Mouse (Mus musculus): Measurements from ENCODE around the gene Siglec1.
"Not testable (repeated sequence)": the region's sequence is repeated elsewhere in the genome, so short reads cannot be mapped to it uniquely, and the experiment has no call there.

Gene Siglec1

GRCm38 (mm10) chr2:131052862-131053418 is 33.6 kb downstream of the Siglec1 start:
- DNase-seq (ENCODE audit: low spot score) = no peak

DNA sequence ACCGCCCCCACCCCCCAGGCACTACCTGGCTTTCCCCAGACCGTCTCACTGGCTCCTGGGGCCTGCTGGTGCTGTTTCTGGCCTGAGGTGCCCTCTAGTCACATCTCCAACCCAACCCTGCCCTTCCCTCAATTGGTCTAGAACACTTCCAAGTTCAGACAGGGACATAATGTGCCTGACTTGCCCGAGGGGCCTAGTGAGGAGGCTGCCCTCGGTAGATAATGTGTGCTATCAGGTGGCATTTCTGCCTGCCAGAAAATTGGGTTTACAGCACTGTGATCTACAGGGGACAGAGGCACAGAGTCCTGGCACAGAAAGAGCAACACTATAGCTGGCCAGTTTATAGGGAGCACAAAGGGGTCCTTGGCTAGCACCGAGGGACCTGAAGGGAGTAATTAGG is 34.5 kb downstream of the Siglec1 start:
- no peak for DNase-seq (ENCODE audit: low spot score)

DNA sequence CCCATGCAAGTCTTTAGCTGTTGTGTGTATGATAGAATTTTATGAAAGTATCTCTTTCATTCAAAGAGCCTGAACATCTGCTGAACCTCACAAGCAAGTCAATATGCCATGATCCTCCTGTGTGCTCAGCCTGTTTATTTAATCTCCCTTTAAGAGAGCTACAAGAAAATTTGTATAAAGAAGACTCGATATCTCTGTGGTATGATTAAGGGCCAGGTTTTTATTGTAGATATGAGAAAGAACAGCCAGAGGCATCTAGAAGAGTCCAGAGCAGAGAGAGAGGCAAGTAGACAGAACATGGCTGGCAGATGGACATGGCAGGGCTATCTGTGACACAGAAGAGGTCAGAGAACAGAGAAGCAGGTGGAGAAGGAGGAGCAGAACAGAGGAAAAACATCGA is 40.5 kb downstream of the Siglec1 start:
- DNase-seq (ENCODE audit: low spot score) = no peak

DNA sequence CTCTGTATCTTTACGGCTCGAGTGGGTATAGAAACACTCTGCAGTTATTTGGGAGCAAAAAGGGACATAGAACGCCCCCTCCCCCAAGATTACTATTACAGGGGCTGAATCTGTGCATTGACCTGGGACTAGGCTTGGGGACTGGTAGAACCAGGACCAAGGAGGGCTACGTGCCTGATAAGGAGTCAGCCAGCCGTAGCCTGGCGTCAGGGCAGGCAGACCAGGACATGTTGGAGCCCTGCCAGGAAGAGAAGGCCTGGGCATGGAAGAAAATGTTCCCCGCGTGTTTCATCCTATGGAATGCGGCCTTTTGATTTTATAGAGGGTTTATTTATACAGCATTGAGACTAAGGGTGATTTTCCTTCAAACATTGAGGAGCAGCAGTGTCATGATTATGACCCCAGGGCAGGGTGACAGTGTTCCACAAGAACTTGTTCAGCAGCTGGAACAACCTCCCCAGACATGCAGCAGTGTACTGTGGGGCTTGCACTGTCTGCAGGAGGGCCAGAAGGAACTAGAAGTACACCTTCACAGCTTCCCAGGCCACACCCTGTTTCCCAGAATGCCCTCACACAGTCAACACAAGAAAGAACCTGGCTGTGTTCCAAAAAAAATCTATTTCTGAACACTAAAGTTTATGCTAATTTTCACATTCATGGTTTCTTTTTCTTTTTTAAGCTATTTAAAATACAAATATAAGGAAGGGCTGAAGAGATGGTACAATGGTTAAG is 41.4 kb downstream of the Siglec1 start:
- DNase-seq (ENCODE audit: low spot score) = no peak

DNA sequence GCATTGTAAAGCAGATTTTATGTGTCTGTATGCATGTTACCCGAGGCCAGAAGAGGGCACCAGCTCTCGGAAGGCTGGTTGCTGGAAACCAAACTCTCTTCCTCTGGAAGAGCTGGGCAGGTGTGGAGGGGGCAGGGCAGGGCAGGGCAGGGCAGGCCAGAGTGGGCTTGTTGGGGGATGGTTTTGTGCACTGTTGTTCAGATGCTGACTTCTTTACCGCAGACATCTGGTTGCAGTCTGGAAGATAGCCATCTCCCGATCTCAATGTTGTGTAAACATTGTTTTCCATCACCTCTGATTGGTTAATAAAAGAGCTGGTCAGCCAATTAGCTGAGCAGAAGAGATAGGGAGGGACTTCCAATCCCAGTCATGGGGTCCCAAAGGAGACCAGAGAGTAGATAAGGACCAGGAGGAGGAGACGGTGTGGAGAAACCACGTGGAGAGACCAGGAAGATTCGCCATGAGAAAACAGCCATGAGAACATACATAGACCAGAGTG is 42.2 kb downstream of the Siglec1 start:
- DNase-seq (ENCODE audit: low spot score) = no peak

- DNase-seq (ENCODE audit: low spot score) = no peak
Observed at GRCm38 (mm10) chr2:131042988-131043387, 43.6 kb downstream of the Siglec1 start, which contains the start of gene Gfra4. TSS of gene Gfra4 (minus strand) at chr2:131043088.

GRCm38 (mm10) chr2:131040854-131041825 is 45.4 kb downstream of the Siglec1 start:
- no peak for DNase-seq (ENCODE audit: low spot score)

DNA sequence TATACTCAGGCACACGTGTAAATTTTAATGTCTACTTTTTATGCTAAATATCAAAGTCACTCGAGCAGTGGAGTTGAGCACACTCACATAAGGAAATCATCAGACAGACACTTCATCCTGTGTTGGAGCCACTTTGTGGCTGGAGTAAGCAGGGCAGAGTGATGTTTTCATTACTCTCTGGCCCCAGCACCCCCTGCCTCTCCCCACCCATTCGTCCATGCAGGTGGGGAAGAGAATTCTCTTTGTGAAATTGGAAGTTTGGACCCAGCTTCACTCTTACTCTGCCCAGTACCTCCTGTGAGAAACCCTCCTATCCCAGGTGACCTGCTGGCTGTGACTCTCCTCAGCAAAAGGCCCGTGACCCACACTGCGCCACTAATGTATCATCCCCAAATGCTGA is 47.9 kb downstream of the Siglec1 start:
- no peak for DNase-seq (ENCODE audit: low spot score)

GRCm38 (mm10) chr2:131038197-131038596 is 48.4 kb downstream of the Siglec1 start:
- no peak for DNase-seq (ENCODE audit: low spot score)

DNA sequence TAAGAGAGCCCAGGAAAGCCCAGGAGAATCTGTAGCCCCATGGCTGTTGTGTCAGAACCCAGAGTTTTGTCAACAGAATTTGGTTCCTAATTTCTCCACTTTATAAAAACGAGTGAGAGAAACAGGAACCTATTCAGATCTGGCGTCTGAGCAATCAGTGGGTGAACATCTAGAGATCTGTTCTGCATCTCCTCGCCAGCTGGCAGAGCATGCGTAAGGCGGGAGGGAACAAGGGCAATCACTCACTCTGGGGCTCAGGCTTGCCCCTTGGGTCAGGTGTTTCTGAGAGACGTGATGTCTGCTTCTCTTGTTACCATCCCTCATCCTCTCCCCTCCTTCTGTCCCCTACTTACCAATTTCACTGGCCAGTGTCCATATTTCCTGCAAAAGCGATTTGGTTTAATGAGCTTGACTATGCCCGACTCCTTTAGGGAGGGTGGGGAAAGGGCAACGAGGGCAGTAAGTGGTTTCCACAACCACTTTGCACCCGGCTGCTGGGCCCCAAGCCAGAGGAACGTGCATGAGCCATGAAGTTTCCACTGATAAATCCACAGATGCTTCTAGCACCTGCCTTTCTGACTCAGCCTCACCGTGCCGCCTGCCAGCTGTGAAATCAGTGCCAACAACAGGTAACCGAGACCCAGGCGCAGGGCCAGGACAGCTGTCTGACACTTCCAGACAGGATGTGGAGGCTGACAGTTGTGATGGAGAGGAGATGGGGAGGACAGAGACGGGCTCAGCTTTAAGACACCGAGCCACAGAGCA is 49.2 kb downstream of the Siglec1 start:
- DNase-seq (ENCODE audit: low spot score) = no peak

DNA sequence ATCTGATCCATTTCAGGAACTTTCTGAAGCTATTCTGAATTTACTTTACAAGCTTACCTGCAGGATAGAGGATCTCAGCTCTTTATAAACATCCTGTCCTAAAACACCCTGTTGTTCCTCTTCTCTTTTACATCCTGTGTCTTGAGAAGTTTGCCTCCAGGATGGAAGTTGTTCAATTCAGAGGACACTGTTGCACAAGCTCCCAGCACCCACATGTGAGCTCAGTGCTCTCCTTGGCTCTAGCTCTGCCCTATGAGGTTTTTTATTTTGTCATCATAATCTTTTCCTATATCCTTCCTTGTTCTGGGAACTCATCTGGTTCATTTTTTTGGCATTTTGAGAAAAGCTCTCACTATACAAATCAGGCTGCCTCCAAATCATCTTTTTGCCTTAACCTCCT is 49.8 kb downstream of the Siglec1 start:
- DNase-seq (ENCODE audit: low spot score) = no peak

- DNase-seq (ENCODE audit: low spot score) = no peak
Observed at GRCm38 (mm10) chr2:131036343-131036742, 50.2 kb downstream of the Siglec1 start.

- not testable (repeated sequence) for DNase-seq (ENCODE audit: low spot score)
Observed at GRCm38 (mm10) chr2:131031406-131031805, 55.2 kb downstream of the Siglec1 start.

DNA sequence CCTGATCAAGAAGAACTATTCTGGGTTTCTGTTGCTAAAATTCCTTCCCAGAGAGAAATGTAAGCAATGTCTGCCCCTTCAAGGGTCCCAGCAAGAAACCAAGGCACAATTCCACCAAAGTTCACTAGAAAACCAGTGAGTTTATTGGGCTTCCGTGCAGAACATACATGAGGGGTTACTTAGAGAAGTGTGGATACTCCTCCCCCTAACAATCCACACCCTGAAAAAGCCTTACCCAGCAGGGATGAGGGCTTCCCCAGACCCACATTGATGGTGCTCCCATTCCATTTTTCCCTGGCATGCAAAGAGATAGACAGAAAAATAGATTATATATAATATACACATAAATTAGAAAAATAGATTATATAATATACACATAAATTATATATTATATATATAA is 55.6 kb downstream of the Siglec1 start:
- DNase-seq (ENCODE audit: low spot score) = no peak

GRCm38 (mm10) chr2:131030561-131030960 is 56.0 kb downstream of the Siglec1 start:
- DNase-seq (ENCODE audit: low spot score) = no peak

DNA sequence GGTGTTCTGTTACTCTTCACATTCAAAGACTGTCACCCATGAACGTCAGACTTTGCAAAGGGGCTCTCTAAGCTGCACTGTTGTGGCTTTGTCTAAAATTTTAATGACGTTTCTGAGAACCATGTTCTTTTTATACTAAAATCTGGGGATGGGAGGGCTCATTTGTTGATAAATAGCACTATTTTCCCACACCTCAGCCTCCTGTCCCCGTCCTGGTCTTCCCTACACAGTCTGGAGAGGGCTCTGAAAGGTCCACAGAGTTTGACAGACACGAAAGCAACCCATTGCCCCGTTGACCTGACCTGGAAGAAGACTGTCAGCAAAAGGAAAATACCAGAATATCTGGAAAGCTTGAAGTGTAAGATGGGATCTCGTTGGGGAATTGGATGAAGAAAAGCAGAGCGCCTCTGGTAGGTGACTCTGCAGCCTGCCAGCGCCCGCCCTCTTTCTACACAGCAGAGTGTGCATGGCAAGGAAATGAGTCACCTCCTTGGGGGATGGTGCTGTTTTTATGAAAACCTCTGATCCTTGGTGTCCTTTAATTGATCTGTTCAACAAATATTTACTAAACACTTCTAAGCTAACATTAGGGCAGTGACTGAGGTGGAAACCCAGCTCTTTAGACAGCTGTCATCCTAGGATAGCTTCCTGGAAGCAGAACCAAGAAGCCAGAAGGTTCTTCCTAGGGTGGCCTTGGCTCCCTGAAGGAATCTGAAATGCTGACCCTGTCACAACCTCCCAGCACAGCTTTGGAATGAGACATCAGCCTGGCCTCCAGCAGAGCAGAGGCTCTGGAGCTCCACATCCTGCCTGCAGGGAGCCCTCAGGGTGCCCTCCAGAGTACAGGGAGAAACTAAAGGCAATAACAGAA is 57.3 kb downstream of the Siglec1 start:
- DNase-seq (ENCODE audit: low spot score) = no peak

DNA sequence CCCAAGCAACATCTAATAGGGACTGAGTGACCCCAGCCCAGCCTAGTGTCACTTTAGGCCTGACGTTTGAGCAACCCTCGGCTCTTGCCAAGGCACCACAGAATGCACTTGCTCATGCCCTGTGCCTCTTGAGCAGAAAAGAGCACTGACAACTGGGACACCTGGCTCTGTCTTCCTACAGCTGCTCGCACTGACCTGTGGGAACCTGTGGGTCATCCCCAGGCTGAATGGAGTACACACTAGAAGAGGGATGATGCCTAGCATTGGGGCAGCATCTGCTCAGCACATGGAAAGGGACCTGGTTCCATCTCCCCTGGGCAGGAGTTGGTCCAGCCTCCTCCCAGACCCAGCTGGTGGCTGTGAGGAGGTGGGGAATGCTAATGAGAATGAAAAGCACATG is 59.6 kb downstream of the Siglec1 start:
- DNase-seq (ENCODE audit: low spot score) = no peak

GRCm38 (mm10) chr2:131025230-131025629 is 61.3 kb downstream of the Siglec1 start:
- no peak for DNase-seq (ENCODE audit: low spot score)
